Mouse (Mus musculus) midbrain, embryonic 12.5 days (tissue): ENCODE measurements around the gene Gm42906. TPM values are rescaled to one million over a fixed set of nuclear protein-coding genes. Genes with fewer than 3 reads are reported as not detected.

Source experiments
- ATAC-seq: fragments of 200-750 bp; cut with Nextera tagmentation; 2 replicates; pipeline ENCODE4 v1.8.0; 2017; ENCODE audit warnings: low read depth, moderate TSS enrichment, moderate library complexity; ENCODE audit not compliant: low FRiP score
- H3K27ac ChIP-seq: fragments of 300-500 bp; sonication (generic); replicated peaks from 2 replicates; pipeline ENCODE4 v1.5.1; 2016; ENCODE audit warnings: mild to moderate bottlenecking
- H3K27me3 ChIP-seq: fragments of 300-500 bp; sonication (generic); 2 replicates; pipeline ENCODE4 v1.6.1; 2016; ENCODE audit warnings: mild to moderate bottlenecking
- H3K36me3 ChIP-seq: fragments of 300-500 bp; sonication (generic); 2 replicates; pipeline ENCODE4 v1.6.1; 2016
- H3K4me1 ChIP-seq: fragments of 300-500 bp; sonication (generic); 2 replicates; pipeline ENCODE4 v1.6.1; 2016
- H3K4me2 ChIP-seq: fragments of 300-500 bp; sonication (generic); replicated peaks from 2 replicates; pipeline ENCODE4 v1.6.1; 2016; ENCODE audit warnings: mild to moderate bottlenecking, moderate library complexity
- H3K4me3 ChIP-seq: fragments of 300-500 bp; sonication (generic); 2 replicates; pipeline ENCODE4 v1.5.1; 2016; ENCODE audit warnings: mild to moderate bottlenecking
- H3K9ac ChIP-seq: fragments of 300-500 bp; sonication (generic); replicated peaks from 2 replicates; pipeline ENCODE4 v1.6.1; 2016; ENCODE audit warnings: mild to moderate bottlenecking, moderate library complexity
- H3K9me3 ChIP-seq: fragments of 300-500 bp; sonication (generic); 2 replicates; pipeline ENCODE4 v1.6.1; 2016; ENCODE audit warnings: mild to moderate bottlenecking
- WGBS: fragments of 180-500 bp; shearing (Covaris S2); methylation state at CpG from one replicate; pipeline ENCODE4 v1.1.7; 2016; 5-methylcytosine and 5-hydroxymethylcytosine counted together
- polyA plus RNA-seq: library from polyadenylated mRNA; unstranded; fragments of >200 nt; fragmentation: Nextera tagmentation; extraction: Ambion mirVana; gene quantifications from 2 replicates; pipeline ENCODE4 v1.2.1, GENCODE M21; 2016

The Gm42906 gene
- polyA plus RNA-seq, 1 experiment from 2014 or later = not detected

DNA sequence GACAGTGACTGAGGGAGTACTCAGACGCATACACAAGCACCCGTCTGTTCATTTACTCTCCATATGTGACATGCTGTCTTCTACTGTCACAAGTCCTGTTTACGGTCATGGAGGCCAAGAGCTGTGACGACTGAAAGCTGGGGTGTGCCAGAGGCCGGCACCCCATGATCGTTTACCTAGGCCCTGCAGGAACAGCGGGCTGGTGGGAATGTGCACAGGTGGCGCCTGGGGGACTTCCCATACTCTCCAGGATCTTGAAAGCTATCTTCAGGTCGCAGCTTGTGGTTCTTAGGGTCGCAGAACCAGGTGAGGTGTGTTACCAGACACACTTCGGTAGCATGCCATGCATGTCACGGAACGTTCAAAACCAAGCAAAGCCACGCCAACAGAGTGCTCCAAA lies 294.2 kb downstream of the Gm42906 start:
- 92% methylated on average over 14 of the region's 14 CpGs for WGBS

DNA sequence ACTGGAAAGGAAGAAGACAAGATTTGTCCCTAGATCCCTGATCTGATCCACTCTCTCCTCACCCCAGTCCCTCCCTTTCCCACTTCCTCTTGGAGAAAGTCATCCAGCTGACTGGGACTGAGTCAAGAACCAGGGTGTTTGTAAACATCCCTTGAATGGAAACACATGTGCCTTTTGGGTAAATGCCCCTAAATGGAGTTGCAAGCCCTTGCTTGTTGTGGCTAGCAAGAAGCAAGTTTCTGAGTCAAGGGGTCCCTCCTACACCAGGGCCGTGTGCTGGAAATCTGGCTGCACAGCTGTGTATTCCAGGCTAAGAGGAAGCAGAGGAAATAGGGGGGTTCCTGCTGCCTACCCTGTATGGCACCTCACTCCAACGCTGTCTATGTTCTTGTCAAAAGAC lies 298.2 kb downstream of the Gm42906 start:
- no peak for ATAC-seq
- H3K4me2 ChIP-seq = no peak overlapping the region
- H3K27me3 ChIP-seq = no peaks in the 10 kb centered on the region
- H3K9me3 ChIP-seq = no peaks in the 10 kb centered on the region
- no peak overlapping the region for H3K27ac ChIP-seq
- no peak overlapping the region for H3K4me3 ChIP-seq
- WGBS = 76% methylated on average over 2 of the region's 2 CpGs
- H3K9ac ChIP-seq = no peak overlapping the region
- no peaks in the 10 kb centered on the region for H3K36me3 ChIP-seq
- H3K4me1 ChIP-seq = no peaks in the 10 kb centered on the region

More for the DNA sequence above, 294.2 kb downstream of the Gm42906 start:
- Histone ChIP-seq H3K36me3 (no peaks in the 10 kb centered on the region), H3K4me3 (no peak overlapping the region), H3K4me2 (no peak overlapping the region), H3K9ac (no peak overlapping the region), H3K9me3 (no peaks in the 10 kb centered on the region), H3K27me3 (no peaks in the 10 kb centered on the region), H3K4me1 (no peaks in the 10 kb centered on the region), H3K27ac (no peak overlapping the region)
- ATAC-seq = no peak

DNA sequence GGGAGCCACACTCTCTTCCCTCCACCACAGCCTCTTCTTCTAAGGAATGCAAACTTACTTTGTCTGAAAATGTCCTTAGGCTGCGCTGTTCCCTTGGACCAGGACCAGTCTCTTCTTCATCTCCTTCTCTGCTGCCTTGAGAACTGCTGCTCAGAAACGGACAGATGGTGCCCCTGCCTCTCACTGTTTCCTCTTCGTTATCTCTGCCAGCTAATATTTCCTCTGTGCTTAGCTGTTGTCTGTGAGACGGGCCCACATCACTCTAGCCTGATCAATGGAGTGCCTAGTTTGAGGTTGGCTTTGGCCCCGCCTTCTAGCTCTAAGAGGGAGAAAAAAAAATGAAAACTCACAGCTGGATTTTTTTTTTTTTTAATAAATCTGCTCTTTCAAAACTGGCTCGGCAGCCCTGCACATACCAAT lies 300.7 kb downstream of the Gm42906 start:
- Histone ChIP-seq H3K4me1 (no peaks in the 10 kb centered on the region), H3K36me3 (no peaks in the 10 kb centered on the region), H3K9ac (no peak overlapping the region), H3K4me3 (no peak overlapping the region), H3K27ac (no peak overlapping the region), H3K27me3 (no peaks in the 10 kb centered on the region), H3K9me3 (no peaks in the 10 kb centered on the region), H3K4me2 (no peak overlapping the region)
- no peak for ATAC-seq
- 66% methylated on average over 6 of the region's 6 CpGs for WGBS

DNA sequence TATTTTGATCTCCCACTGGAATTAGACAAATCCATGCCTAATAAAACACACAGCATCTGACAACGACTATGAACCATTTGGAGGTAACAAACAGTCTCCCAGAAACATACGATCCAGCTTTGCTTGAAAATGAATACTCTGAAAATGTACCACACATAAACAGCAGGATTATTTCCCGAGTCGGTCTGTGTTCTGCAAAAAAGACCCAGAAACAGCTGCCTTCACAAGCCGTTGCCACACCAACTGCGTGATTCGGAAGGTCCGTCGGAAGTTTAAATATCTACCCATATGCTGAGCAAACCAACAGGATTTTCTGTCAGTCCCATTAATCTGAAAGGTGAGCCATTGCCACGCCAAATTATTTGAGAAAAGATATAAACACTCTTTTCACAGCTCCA lies 301.4 kb downstream of the Gm42906 start:
- H3K9ac ChIP-seq = no peak overlapping the region
- no peak overlapping the region for H3K4me3 ChIP-seq
- H3K9me3 ChIP-seq = no peaks in the 10 kb centered on the region
- ATAC-seq = no peak
- no peak overlapping the region for H3K4me2 ChIP-seq
- no peaks in the 10 kb centered on the region for H3K4me1 ChIP-seq
- H3K27me3 ChIP-seq = no peaks in the 10 kb centered on the region
- H3K27ac ChIP-seq = no peak overlapping the region
- H3K36me3 ChIP-seq = no peaks in the 10 kb centered on the region
- WGBS = 83% methylated on average over 10 of the region's 10 CpGs

DNA sequence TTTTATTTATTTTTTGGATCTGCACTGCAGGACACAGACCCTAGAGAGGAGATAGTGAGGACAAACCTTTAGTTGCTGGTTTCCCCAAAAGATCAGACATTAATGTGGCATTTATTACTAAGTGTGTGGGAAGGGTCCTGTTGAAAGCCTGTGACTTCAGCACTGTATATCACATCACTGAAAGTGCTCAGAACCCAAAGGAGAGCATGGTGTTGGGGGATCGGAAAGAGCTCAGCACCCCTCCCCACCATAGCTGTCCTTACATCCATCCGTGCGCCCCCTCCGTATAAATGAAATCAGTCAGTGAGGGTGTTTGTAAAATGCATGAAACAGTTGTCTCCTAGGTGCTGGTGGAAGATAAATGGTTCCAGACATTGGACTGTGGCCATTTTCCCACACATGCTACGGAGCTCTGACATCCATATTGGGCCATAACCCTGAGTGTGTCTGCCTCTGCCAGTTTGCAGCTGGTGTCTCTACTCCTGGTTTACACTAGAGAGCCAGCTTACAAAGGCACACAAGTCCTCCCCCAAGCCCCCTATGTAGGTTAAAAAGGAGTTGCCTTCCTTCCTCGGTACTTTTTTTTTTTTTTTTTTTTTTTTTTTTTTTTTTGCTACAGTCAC lies 301.9 kb downstream of the Gm42906 start:
- Histone ChIP-seq H3K27me3 (no peaks in the 10 kb centered on the region), H3K4me1 (no peaks in the 10 kb centered on the region), H3K27ac (no peak overlapping the region), H3K36me3 (no peaks in the 10 kb centered on the region), H3K4me2 (no peak overlapping the region), H3K9ac (no peak overlapping the region), H3K9me3 (no peaks in the 10 kb centered on the region), H3K4me3 (no peak overlapping the region)
- 84% methylated on average over 6 of the region's 6 CpGs for WGBS
- no peak for ATAC-seq

DNA sequence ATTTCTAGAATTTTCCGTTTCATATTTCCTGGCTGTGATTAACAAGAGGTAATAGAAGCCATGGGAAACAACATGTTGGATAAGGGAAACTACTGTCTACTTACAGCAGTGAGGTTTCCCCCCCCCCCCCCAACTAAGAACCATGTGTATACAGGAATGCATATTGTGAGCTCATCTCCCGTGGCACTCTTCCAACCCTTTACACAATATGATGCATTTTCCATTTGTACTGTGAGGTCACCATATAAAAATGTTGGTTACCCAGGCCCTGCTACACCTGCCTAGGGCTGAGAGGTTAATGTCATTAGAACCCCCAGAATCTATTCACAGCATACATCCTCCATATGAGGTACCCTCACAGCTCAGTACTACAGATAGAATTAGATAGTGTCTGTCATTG lies 310.1 kb downstream of the Gm42906 start:
- Histone ChIP-seq H3K4me2 (no peak overlapping the region), H3K9ac (no peak overlapping the region), H3K9me3 (no peaks in the 10 kb centered on the region), H3K27ac (no peak overlapping the region), H3K36me3 (no peaks in the 10 kb centered on the region), H3K27me3 (no peaks in the 10 kb centered on the region), H3K4me1 (no peaks in the 10 kb centered on the region), H3K4me3 (no peak overlapping the region)
- ATAC-seq = no peak
- 89% methylated on average over 2 of the region's 2 CpGs for WGBS

DNA sequence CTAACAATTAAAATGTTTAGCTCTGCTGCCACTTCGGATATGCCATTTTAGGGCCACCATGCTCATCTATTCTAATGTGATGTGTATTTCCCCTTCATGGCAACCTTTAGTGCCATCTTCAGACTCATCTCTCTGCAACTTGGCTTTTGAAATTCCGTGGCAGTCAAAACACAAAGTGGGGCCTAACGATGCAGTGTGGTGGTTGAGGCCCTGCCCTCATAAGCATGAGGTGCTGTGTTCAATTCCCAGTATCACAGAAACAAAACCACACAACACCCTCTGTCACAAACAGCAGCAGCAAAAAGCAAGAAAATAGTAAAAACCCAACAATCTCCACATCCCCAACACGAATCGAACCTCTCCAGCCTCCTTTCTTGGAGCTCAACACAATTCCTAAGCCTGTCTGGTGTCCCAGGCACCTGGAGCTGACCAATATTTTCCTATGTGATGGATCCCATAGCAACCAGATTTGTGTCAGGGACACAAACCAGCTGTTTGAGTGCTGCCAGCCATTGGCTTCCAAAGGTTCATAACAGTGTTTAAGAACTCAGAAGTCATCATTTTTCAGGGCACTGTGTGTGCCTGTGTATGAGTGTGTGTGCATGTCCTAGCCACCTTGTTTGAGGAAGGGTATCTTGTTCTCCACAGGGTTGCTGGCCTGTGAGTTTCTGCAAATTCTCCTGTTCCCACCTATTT lies 311.6 kb downstream of the Gm42906 start:
- no peak overlapping the region for H3K4me3 ChIP-seq
- no peaks in the 10 kb centered on the region for H3K4me1 ChIP-seq
- no peak overlapping the region for H3K4me2 ChIP-seq
- H3K27me3 ChIP-seq = no peaks in the 10 kb centered on the region
- no peak for ATAC-seq
- 89% methylated on average over 5 of the region's 5 CpGs for WGBS
- H3K36me3 ChIP-seq = no peaks in the 10 kb centered on the region
- no peak overlapping the region for H3K9ac ChIP-seq
- H3K9me3 ChIP-seq = no peaks in the 10 kb centered on the region
- no peak overlapping the region for H3K27ac ChIP-seq

DNA sequence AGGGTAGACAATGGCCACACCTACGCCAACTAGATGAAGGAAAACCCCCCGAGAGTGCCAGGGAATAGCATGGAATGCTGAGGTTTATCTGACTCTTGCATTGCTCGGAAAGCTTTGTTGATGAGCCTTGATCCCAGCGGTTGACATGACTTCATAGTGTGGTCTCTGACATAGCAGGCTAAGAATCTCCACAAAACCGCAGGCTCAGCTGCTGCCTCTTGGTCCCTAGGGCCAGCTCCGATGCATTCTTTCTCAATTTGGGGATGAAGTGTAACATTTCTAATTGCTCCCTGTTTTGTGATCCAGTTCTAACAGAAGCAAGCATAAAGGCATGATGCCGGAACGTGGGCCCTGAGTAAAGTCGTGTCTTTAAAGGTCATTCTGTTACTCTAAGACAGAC lies 315.2 kb downstream of the Gm42906 start:
- Histone ChIP-seq H3K4me1 (0 out of 2 replicates have a peak, but pooled peaks cover 3% of the 10 kb centered on the region), H3K27me3 (no peaks in the 10 kb centered on the region), H3K27ac (no peak overlapping the region), H3K9me3 (no peaks in the 10 kb centered on the region), H3K9ac (no peak overlapping the region), H3K4me2 (no peak overlapping the region), H3K4me3 (no peak overlapping the region), H3K36me3 (no peaks in the 10 kb centered on the region)
- whole genome bisulfite sequencing = 85% methylated on average over 9 of the region's 9 CpGs
- no peak for ATAC-seq

DNA sequence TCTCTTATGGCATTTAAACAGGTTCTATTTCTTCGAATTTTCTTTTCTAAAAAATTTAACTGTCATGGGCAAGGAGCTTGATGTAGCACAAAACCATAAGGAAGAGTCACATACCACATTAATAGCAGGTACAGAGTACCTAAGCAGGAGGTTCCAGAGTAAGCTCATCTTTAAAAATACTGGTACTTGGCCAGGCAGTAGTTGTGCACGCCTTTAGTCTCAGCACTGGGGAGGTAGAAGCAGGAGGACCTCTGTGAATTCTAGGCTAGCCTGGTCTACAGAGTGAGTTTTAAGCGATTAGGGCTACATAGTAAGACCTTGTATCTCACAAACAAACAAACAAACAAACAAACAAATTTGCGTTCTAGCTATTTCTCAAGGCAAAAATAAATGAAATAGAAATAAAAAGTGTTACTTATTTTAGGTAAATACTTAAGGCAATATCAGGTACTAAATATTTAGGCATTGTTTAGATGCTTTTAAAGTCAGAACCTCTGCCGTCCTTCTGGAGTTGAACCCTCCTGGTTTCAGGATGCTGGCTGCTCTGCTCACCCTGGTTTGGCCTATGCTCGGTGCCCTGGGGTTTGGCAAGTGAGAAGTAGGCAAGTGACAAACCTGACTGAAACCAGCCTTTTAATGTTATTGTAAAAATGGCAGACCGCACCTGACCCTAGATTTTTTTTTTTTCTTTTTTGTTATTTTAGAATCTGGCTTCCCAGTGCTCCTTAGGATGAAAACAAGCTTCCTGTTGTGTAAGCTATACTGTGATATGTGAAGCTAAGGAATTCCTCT lies 316.7 kb downstream of the Gm42906 start:
- WGBS = 90% methylated on average over 7 of the region's 7 CpGs
- H3K9ac ChIP-seq = no peak overlapping the region
- H3K4me1 ChIP-seq = 0 out of 2 replicates have a peak, but pooled peaks cover 3% of the 10 kb centered on the region
- no peaks in the 10 kb centered on the region for H3K36me3 ChIP-seq
- no peak overlapping the region for H3K4me3 ChIP-seq
- H3K9me3 ChIP-seq = no peaks in the 10 kb centered on the region
- H3K27me3 ChIP-seq = no peaks in the 10 kb centered on the region
- no peak overlapping the region for H3K4me2 ChIP-seq
- no peak for ATAC-seq
- H3K27ac ChIP-seq = no peak overlapping the region

DNA sequence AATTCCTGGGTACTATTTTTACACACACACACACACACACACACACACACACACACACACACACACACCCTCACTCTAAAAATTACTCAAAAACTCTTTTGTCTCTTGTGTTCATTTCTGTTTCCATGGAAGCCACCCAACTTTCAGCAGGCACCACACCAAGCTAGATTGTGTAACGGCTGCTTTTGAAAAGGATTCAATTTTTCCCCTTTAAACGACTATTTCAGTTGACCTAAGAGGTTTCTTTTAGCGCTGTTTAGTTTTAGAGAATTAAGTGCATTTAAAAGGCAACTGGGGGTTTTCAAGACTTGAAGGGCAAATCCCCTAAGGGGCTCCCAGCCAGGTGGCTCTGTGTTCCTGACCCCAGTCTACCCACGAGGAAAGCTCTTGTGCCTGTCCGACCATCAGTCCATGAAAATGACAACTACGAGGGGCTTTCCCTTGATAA lies 317.5 kb downstream of the Gm42906 start:
- no peaks in the 10 kb centered on the region for H3K36me3 ChIP-seq
- H3K27ac ChIP-seq = no peak overlapping the region
- no peak overlapping the region for H3K4me2 ChIP-seq
- no peaks in the 10 kb centered on the region for H3K9me3 ChIP-seq
- 53% methylated on average over 6 of the region's 6 CpGs for WGBS
- 0 out of 2 replicates have a peak, but pooled peaks cover 3% of the 10 kb centered on the region for H3K4me1 ChIP-seq
- no peak for ATAC-seq
- no peaks in the 10 kb centered on the region for H3K27me3 ChIP-seq
- H3K4me3 ChIP-seq = no peak overlapping the region
- no peak overlapping the region for H3K9ac ChIP-seq

DNA sequence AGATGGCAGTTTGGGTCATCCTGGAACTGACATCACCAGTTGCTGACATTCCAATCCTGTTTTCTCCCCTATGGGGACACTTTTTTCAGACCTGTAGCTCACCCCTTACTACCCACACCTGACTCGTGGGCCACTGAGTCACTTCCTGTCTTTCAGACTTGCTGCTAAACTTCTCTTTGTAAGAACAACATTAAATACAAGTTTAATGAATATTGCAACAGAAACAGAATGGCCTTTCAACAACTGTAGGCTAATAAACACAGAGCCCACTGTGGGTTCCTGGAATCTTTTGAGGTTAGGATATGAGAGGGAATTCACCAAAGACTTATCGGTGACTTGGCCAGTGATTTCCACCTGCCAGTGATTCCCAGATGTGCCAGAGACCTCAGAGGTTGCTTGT lies 318.1 kb downstream of the Gm42906 start:
- Histone ChIP-seq H3K36me3 (no peaks in the 10 kb centered on the region), H3K4me3 (no peak overlapping the region), H3K4me1 (0 out of 2 replicates have a peak, but pooled peaks cover 3% of the 10 kb centered on the region), H3K27ac (no peak overlapping the region), H3K9me3 (no peaks in the 10 kb centered on the region), H3K9ac (no peak overlapping the region), H3K4me2 (no peak overlapping the region), H3K27me3 (no peaks in the 10 kb centered on the region)
- WGBS = 76% methylated on average over 2 of the region's 2 CpGs
- no peak for ATAC-seq

DNA sequence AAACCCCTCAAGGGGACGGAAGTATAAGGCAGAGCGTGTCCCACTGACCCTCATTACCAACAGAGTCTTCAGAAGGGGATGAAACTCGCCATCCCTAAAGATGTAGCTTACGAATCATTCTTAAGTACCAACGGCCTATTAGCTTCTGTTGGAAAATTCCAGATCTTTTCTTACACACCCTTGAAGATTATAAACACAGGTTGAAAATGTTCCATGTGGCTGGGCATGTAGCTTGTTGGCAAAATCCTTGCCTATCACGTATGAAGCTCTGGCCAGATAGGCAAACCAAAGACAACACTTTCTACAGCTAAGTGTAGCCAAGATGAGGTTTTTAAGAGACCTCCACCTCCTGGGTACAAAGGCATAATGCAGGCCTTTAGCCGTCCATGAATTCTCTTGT lies 319.0 kb downstream of the Gm42906 start:
- no peaks in the 10 kb centered on the region for H3K36me3 ChIP-seq
- ATAC-seq = no peak
- 78% methylated on average over 7 of the region's 7 CpGs for WGBS
- no peaks in the 10 kb centered on the region for H3K9me3 ChIP-seq
- H3K4me3 ChIP-seq = no peak overlapping the region
- H3K27me3 ChIP-seq = no peaks in the 10 kb centered on the region
- 0 out of 2 replicates have a peak, but pooled peaks cover 3% of the 10 kb centered on the region for H3K4me1 ChIP-seq
- H3K4me2 ChIP-seq = no peak overlapping the region
- no peak overlapping the region for H3K9ac ChIP-seq
- H3K27ac ChIP-seq = no peak overlapping the region
